Mouse (Mus musculus) spleen, postnatal 14 days (tissue): ENCODE results near the gene 0610040J01Rik.

Source experiments
- DNase-seq, 2 experiments: peaks; one replicate each; pipeline ENCODE4 v3.0.0; 2021 to 2022; ENCODE audit warnings: low spot score in 2 of 2

Gene 0610040J01Rik

DNA sequence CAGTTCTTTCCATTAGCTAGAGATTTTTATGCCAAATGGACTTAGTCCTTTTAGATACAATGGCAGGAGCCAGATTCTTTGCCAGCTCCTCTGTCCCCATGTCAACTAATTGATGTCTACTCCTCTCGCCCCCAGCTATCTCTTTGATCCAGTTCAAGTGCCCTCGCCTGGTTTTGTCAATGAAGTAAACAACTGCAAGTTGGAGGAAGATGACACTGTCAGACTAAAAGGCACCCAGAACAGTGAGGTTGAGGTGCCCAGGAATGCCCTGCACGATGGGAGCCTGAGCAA lies 85.6 kb downstream of the 0610040J01Rik start:
- DNase-seq: no peak

DNA sequence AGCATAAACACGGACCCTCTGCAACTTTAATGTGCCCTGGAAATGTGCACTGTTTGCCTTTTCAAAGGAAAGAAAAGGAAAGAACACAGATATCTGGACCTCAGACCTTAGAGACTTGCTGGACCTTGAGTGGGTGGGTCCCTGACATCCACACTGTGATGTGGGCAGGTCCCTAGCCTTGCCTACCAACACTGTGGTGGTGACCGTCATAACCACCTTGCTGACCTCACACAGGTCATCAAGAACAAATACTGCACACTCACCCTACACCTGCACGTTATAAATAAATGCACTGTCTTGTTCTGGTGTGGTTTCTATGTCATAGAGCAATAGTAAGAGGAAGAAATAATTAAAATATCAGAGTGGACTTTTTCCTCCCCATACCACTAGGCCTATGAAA lies 91.2 kb downstream of the 0610040J01Rik start:
- no peak for DNase-seq

DNA sequence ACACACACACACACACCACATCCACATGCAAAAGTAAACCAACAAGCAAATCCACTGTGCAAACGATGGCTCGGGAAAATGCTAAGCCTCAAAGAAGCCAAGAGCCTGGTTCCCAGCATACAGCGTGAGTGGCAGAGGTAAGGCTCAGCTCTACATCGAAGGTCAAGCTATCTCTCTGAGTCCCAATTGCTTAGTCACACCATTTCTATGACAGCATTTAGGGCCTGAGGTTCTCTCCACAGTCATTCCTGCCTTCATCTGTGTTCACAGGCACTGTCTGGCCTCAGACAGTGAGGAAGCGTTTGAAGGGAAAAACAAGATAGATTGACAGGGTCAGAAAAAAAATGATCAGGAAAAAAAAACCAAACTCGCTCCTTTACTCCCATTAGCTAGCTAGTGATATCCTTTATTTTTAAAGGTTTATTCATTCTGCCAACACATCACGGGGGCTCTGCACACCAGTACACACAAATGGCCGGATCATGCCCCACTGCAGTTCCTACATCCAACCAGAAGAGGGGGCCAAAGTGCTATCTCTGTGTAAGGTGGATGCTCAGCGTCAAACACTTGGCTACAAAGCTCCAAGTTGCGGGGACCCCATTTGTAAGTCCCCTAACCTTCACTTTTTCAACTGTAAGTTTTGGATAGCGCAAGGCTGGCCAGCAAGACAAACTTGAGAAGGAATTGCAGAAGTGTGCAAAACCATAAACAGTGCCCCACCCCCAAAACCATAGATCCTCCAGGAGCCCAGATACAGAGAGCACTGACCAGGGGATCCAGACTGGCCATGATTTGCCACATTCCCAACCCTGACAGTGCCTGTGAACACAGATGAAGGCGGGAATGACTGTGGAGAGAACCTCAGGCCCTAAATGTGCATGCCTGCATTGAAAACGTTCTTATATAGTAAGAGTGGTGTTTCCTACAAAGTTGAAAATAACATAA lies 94.3 kb downstream of the 0610040J01Rik start:
- DNase-seq: peak; percentile 52 to 75

DNA sequence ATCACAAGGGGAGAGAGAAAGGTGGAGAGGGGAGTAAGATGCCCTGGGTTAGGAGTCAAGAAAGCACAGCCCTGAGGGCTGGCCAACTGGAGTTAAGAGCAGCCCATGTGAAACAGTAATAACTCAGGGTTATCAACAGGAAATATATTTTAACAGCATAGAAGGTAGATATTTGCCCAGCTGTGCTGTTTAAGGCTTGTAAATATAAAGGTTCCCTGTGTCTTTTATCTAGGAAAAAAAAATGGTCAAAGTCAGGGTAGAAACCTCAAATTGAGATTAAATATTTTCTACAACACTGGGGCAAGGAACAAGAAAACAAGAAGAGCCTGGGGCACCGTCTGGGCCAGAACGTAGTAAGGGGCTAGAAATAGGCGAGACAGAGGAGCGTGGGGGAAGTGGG lies 95.3 kb downstream of the 0610040J01Rik start:
- DNase-seq: no peak

DNA sequence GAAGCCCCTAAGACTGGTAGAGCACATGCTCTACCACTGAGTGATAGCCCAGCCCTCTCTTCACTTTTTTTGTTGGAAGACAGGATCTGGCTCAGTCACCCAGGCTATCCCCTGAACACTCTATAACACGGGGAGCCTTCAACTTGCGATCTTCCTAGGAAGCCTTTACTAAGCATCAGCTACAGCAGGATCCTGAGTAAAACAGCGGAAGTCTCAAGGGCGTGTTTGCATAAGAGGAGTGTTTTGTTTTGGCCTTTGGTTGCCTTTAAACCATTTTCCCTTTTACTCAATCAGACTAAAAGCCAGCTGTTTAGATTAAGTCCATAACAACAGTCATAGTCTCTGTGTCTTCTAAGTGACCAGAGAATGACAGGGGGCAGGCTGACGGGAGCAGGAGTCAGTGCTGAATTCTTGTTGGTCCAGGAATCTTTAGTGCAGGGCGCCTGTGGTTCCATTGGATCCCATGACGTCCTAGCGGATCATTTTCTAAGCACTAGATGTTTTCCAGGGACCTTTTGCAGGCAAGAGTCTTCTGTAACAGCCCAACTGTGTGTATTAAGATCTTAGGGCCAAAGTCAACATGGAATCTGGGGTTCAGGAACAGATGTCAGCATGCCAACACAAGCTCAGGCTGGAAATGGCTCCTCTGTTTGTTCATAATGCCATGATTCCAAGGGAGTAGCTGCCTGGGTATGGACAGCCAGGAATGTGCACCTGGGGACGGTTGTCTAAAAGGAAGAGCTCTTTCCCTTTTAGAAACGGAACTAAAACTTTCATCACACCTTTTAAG lies 98.2 kb downstream of the 0610040J01Rik start:
- no peak for DNase-seq

DNA sequence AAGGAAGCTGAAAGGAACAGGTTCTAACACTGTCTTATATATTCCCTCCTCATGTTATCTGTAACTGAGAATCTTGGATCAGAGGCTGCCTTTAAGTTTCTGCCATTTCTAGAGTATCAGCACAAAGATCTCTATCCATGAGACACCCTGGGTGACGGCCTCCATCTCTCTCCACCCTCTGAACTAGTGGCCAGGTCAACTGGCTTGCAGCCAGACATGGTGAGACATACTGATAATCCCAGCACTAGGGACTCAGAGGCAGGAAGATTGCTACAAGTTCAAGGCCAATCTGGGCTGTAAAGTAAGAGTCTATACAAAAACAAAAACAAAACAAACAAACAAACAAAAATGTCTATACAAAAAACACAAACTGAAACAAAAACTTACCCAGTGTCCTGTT lies 102.7 kb downstream of the 0610040J01Rik start:
- no peak for DNase-seq

DNA sequence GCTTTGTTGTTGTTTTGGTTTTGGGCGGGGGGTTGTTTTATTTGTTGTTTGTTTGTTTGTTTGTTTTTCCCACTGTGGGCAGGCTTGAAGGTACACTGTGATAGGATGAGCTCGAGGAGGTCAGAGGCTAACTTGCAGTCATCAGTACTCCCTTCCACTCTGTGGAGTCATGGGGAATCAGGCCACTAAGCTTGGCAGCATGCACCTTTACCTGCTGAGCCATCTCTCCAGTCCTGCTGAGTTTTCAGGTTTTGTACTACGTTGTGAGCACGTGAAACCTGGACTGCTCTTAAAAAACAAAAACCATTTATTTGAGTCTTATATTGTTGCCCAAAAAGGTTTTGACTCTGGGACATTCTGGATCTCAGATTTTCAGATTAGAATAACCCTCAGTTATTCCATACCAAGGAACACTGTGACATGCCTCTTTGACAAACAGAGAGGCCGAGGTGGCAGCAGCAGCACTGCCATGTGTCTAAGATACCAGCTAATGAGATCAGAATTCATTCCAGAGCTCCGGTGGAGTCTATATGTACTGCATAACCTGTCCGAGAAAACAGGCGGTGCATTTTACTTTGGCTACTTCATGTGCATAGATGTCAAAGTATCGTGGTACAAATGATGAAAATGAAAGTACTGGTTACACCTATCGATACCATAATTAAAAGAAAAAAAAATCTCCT lies 104.4 kb downstream of the 0610040J01Rik start:
- no peak for DNase-seq

DNA sequence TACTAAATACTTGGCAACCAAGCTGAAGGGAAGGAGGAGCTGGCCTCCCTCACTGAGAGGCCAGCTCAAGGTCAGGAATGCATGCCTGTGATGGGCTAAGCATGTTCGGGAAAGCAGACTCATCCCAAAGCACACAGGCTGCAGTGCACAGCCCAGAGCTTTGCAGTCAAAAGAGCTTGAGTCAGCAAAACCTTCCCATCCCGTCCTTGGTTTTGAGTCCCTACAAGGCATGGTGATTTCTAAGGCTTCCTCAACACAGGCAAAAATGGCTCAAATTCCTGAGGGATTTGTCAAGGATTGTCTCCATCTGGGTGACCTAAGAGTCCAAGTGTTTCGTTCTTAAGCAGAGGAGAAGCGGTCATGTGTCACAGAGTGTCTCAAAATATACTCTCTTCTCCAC lies 106.0 kb downstream of the 0610040J01Rik start:
- DNase-seq: no peak

DNA sequence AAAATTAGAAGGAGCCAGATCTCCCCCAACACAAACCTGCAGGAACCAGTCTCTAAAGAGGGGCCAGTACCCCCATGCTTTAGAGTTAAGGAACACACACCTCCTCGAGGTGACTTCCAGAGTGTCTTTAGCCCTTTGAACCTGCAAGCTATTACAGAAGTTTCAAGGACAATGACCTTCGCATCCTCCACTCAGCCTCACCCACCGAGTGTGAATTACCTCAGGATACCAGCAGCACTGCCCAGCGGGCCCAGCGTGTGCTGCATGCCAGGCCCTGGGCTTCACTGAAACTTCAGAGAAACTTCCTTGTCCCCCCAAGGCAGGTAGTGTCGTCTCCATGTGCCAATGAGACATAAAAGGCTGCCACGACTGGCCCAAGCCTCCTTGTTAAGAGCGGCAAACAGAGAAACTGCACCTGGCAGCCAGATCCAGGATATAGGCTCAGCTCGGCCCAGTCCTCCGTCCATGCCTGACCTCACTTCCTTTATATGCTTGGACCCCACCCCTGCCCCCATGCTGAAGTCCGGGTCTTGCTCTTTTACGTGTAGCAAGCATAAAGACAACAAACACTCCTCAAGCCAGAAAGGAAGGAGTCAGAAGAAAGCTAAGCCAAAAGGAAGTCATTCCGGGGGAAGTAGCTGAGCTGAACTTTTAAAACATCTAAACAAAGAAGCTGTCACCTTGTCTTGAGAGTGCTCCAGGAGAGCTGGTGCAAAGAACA lies 111.3 kb downstream of the 0610040J01Rik start:
- no peak for DNase-seq

DNA sequence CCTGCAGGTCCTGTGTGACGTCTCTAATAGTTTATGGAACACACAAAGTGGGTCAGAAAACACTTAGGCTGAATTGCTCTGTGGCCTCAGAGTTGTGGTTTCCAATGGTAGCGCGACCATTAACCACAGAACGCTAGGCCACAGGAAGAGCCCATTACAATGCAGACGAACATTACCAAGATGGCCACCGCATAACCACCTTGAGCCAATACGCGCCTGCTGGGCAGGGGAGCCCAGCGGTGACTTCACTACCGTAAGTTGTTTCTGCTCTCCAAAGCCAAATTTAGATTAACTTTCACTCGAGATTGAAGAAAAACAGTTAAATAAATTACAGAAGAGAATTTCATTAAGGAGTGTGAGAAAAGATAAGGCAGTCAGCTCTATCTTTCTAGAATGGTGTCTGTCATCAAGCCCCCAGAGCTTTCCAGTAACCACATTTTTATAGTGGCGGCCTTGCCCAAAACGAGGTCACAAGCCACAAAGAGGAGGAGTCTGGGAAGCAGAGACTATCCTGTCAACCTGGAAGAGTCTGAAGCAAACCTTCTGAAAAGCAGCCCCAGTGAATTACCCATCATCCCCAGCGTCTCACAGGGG lies 113.0 kb downstream of the 0610040J01Rik start:
- no peak for DNase-seq

DNA sequence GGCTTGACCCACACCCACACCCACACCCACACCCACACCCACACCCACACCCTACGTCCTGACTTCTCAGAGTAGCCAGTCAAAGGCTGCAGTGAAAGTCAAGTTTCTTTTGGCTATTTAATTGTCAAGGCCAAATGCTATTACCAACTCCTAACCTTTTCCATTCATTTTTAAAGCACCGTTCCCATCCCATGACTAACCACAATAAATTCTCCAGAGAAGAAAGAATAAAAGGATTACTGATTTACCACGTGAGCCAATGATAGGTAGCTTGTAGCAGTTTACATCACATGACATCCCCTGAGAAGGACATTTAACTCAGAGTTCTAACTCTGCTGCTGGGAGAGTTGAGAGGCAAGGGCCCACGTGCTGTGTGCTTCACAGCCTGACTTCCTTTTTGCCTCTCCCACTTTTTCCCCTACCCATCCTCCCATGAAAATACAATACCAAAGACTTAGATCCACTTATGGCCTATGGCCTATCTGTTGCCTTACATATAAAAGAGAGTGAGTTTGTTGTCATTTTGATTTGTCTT lies 118.7 kb downstream of the 0610040J01Rik start:
- no peak for DNase-seq

DNA sequence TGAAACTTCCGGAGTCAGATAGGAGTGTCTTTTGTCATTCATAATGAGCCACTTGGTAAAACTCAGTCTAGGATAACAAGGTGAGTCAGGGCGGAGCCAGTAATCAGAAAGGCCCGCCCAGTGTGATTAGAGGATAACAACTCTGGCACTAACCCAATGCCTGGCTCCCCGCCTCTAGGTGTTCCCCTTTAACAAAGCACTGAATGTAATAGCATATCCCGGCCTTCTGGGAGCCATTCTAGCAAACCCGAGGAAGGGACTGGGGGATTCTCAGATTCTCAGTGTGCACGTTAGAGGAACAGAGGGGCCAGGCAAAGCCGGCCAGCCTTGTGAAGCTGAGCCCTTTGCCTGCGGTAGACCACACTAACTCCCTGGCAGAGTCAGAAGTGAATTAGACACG lies 120.7 kb downstream of the 0610040J01Rik start:
- DNase-seq: no peak

DNA sequence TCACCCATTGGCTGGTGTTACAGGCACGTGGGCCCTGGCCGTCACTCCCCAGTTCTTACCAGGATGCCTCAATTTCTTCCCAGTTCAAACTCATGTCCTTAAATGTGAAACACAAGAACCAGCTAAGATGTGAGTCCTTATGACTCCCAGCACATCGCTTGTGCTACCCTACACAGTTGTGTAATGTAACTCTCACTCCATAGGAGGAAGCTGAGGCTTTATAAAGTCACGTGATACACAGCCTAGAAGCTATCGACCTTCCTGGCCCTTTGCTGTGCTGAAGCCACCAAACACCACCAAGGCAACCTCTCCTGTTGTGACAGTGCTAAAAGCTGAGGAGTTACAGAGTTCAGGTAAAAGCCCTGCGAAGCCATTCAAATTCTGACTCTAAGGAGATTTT lies 123.4 kb downstream of the 0610040J01Rik start:
- no peak for DNase-seq

DNA sequence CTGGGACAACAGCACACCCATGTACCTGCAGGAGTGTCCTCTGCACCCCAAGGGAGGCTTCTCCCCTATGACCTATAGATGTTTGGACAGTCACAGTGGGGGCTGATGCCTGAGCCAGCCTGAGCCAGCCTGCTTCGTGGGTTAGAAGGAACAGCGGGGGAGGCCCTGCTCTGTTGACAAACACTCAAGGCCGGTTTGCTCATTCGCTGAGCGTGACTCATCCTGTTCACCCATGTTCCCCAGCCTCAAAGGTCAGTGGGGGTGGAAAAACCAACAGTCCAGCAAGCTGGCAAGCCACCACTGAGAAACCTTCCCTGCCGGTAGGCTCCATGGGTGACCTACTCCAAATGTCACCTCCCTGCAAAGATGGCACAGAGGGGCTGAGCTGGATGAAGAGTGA lies 124.6 kb downstream of the 0610040J01Rik start:
- DNase-seq: no peak

DNA sequence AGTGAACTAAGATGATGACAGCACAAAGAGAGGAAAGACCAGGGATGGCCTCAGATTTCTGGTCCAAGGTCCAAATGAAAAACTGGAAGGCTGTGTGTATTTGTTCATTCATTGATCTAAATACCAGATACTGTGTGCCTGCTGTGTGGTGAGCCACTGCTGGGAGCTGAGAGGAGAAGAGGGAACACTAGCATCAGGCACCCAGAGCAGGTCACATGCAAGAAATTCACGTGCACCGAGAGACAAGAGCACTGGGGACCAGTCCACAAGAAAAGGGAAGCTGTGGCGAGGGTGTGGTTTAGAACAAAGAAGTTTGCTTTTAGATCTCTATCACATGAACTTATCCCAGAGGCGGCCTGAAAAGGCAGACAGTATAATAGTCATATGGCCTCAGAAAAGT lies 126.4 kb downstream of the 0610040J01Rik start:
- peak in 1 of 2 experiments; percentile 28 for DNase-seq

DNA sequence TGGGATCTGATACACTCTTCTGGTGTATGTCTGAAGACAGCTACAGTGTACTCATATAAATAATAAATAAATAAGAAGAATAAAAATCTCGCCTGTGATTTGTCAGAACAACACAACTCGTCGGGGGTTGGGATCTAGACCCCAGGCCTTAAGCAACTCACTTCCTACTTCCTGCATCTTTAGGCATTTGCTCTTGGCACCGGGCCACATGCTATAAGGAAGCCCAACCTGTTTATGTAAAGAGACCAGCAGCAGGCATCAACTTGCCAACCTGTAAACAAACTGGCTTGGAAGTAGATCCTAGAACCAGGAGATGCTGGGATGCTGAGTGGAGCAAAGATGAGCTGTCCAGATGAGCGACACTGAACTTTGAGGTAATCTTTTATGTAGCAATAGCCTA lies 129.7 kb downstream of the 0610040J01Rik start:
- DNase-seq: no peak

DNA sequence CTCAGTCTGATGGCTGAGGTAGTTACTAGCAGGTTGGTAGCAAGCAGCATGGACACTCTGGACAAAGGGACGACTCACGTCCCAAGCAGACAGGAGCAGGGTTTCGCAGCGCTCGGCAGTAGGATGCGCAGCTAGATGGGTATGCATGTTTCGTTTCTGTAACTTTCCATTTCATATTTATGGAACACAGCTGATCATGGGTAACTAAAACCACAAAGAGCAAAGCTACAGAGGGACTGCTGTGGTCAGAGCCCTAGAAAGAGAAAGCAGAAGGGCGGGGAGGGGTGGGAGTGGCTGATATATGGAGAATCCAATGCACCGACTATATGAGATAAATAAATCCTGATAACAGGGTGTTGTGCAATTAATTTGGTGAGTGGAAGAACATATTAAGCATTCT lies 131.1 kb downstream of the 0610040J01Rik start:
- DNase-seq: no peak

DNA sequence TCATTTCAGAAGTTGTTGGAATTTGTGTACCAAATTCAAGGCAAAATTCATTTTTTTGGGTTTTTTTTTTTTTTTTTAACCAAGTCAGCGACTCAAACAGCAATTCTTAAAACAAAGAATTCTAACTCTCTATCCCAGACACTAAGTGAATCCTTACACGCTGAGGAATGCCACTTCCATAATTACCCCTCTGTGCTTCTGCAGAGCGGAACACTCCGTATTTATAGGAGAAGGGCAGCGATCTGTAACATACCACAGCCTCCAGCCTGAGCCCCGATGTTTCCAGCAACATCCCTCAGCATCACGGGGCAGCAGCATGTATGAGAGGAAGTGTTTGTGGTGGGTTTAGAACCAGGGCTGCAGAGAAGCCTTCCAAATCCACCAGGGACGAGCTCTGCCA lies 135.4 kb downstream of the 0610040J01Rik start:
- no peak for DNase-seq

DNA sequence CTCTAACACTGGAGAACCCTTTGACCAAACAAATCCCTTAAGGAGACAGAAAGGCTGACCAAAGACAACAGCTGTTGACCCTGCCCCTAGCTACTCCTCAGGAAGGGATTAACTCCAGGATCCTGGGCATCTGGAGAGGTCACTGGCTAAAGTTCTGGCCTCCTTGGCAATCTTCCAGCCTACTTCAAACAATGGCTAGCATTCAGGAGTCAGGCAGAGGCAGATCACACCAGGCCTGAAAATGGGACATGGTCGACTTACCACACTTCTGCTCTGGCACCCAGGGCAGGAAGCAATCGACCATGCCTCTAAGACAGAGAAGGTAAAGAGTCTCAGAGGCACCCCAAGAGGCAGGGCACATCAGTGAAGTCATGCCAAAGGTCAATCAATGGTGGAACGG lies 137.0 kb downstream of the 0610040J01Rik start:
- DNase-seq: no peak
